Mouse (Mus musculus) lung, postnatal 4 days (tissue): ENCODE results near the gene Eif3l.
"Not testable (repeated sequence)": the region's sequence is repeated elsewhere in the genome, so short reads cannot be mapped to it uniquely, and the experiment has no call there.

ENCODE experiments used
- DNase-seq, 2 experiments: peaks; one replicate each; pipeline ENCODE4 v3.0.0; 2021

The Eif3l gene

GRCm38 (mm10) chr15:79074913-79075532 lies at the start of gene Eif3l:
Gene Eif3l (plus strand): TSS chr15:79075179.
- DNase-seq, result peak; percentile 91 to 93

GRCm38 (mm10) chr15:79025687-79026308 lies 49.2 kb upstream of the Eif3l start:
- DNase-seq, result no peak

- DNase-seq, result peak in 1 of 2 experiments; percentile 14
These were observed 48.3 kb upstream of the Eif3l start for GRCm38 (mm10) chr15:79026511-79027290.

GRCm38 (mm10) chr15:79027291-79028205 lies 47.4 kb upstream of the Eif3l start:
- peak; percentile 63 for DNase-seq

- DNase-seq, result peak; percentile 97
These were observed 46.7 kb upstream of the Eif3l start, which contains the start of gene H1f0 for GRCm38 (mm10) chr15:79028237-79028738. Gene H1f0 (plus strand): TSS chr15:79028450.

- no peak for DNase-seq
These were observed 46.0 kb upstream of the Eif3l start for GRCm38 (mm10) chr15:79028823-79029484.

- DNase-seq, result no peak
These were observed 45.3 kb upstream of the Eif3l start for GRCm38 (mm10) chr15:79029519-79030241.

GRCm38 (mm10) chr15:79030551-79031435 lies 44.2 kb upstream of the Eif3l start:
- peak; percentile 89 to 95 for DNase-seq

- DNase-seq, result not testable (repeated sequence)
These were observed 43.1 kb upstream of the Eif3l start for GRCm38 (mm10) chr15:79031908-79032307.

- peak; percentile 72 to 79 for DNase-seq
These were observed 37.1 kb upstream of the Eif3l start for GRCm38 (mm10) chr15:79037913-79038328.

- no peak for DNase-seq
These were observed 36.6 kb upstream of the Eif3l start for GRCm38 (mm10) chr15:79038331-79038730.

GRCm38 (mm10) chr15:79038853-79039252 lies 36.1 kb upstream of the Eif3l start:
- peak; percentile 91 for DNase-seq

GRCm38 (mm10) chr15:79040501-79041416 lies 34.2 kb upstream of the Eif3l start:
- peak; percentile 33 to 40 for DNase-seq

GRCm38 (mm10) chr15:79041585-79041984 lies 33.4 kb upstream of the Eif3l start, which contains the start of gene Galr3:
Gene Galr3 (plus strand): TSS chr15:79041885.
- DNase-seq, result no peak

- peak in 1 of 2 experiments; percentile 44 for DNase-seq
These were observed 32.1 kb upstream of the Eif3l start for GRCm38 (mm10) chr15:79042721-79043491.

GRCm38 (mm10) chr15:79044837-79045236 lies 30.1 kb upstream of the Eif3l start:
- DNase-seq, result no peak

- DNase-seq, result no peak
These were observed 26.8 kb upstream of the Eif3l start for GRCm38 (mm10) chr15:79048186-79048585.
